Mouse (Mus musculus) layer of hippocampus, adult 9-11 months (tissue): ENCODE measurements around the gene Mknk2.

Experiments used
- DNase-seq: peaks from one replicate; pipeline ENCODE4 v3.0.0; 2022

Mknk2 gene

DNA sequence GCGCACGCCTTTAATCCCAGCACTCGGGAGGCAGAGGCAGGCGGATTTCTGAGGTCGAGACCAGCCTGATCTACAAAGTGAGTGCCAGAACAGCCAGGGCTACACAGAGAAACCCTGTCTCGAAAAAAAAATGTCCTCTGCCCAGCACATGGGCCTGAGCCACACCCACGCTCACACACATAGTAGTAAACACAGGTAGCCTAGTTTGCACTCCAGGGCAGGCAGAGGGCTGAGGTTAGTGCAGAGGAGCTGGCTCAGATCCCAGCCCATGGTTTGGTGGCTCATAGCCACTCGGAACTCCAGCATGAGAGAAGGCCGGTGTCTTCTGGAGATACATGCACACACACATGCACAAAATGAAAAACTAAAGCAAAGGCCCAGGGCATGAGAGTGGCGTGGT, 31.0 kb downstream of the Mknk2 start:
- no peak for DNase-seq

DNA sequence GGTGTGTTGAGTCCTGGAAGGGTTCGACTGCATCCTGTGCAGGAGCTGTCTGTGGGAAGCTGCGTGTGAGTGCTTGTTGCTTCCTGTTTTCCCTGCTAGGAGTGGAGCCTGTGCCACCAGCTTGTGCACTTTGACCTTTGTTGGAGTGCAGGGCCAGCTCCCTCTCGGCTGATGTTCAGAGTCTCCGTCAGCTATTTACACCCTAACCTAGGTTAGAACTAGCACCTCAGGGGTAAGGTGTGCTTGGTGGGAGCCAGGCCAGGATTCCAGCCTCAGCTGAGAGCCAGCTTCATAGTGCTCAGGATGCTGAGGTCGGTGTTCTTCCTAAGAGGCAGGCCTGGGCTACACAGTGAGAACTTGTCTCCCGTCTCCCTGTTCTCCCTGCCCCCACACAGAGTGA, 42.6 kb downstream of the Mknk2 start:
- DNase-seq: no peak

DNA sequence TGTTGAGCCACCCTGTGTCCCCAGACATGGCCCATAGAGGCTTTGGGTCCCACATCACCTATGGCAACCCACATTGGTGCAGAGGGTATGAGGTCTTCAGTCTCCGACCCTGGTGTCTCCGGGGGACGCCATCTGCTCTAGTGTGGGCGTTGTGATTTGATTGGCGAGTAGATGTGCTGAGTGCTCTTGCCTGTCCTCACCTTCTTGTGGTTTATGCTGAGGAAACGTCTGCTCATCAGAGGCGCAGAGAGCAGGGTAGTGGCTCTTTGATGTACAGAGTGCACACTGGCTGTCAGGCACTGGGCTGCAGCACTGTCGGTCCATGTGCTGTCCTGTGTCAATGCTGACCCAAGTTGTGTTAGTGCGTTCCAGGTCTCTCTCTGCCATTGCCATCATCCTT, 49.0 kb downstream of the Mknk2 start:
- no peak for DNase-seq

DNA sequence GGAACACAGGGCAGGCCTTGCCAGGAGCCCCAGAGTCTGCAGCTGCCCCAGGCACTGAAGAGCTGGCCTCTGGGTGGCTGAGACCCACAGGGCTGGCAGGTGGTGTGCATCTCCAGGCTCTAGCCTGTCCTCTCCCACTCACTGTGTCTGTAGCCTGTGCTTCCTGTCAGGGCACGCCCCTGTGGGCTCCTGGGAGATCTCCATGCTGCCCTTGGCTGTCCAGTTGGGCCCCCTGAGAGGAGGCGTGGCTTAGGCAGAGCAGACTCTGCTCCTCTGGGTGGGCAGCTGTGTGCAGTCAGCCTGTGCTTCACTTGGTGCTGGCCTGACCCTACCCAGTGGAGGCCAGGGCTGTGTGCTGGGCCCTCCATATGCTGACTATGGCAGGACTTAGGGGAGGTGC, 50.2 kb downstream of the Mknk2 start:
- no peak for DNase-seq

DNA sequence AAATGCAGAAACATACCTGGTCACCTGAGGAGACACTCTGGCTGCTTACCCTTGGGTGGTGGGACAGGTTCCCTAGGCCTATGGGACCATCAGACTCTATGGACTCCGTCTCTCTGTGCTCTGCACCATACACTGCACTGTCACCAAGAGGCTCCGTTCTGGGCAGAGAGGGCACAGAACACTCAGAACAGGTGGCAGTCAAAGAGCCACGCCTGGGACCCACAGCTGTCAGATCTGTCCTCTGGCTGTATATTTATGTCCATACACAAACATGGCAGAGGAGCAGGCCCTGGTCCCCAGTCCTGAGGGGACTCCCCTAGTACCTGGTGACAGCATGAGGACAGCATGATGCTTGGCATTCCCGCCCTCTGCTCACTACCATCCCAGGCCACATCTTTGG, 52.1 kb downstream of the Mknk2 start:
- DNase-seq: no peak

DNA sequence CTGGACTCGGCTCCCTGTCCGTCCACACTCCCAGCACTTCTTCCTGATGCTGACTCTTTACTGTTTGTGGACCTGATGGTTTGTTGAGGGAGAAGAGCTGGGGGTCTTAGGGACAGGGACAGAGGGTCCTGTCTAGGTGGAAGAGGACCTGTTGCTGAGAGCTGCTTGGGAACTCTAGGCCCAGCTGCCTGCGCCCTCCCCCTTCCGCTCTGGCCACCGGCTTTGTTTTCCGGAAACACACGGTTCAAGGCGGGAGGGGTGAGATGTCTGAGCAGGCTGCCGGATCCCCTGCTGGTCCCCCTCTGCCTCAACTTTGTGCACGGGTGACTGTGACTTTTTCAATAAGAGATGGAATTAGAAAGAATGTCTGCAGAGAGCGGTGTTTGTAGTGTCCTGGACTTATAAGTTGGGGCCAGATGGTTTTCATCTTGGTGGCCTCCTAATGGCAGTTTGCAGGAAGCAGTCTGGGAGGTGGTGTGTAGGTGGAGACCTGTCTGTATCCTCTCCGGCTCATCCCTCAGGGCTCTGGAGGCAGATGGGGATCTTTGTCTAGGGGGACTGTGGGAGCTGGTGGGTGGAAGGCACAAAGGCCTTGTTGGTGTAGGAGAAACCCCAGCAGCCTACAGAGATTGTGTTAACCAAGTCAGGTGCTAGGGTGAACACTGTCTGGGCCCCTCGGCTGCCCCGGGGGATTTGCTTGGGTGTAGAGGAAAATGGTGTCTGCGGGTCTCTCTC, 54.3 kb downstream of the Mknk2 start:
- peak; percentile 58 for DNase-seq

DNA sequence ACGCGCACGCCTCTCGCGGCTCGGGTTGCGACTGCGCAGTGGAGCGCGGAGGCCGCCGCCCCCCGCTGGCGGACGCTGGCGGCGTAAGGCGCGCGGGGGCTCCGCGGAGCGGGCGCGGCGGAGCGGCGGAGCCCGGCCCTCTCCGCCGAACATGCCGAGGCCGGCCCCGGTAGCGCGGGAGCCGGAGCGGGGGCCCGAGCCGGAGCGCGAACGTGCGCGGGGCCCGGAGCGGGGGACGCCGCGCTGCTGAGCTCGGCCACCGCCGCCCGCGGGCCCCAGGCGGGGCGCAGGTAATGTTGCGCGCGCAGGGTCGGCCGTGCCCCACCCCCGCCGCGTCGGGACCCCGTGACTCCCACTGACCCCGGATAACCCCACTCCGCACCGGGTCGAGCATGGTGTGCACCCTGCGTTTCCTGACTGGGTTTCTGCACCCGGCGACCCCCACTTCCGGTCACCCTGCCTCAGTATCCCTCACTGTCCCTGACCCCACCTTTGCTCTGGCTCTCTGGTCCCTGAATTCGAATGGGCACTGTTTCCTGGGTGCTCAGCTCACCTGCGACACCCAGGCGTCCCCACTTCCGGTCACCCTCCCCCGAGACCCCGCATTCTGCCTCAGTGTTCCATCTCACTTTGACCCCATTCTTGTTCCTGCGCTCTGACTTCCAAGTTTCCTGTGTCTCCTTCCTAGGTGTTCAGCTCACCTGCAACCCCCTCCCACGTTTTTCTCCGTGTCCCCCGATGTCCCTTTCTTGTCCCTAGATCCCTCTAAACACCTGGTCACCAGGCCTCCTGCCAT, 55.1 kb downstream of the Mknk2 start, which contains the start of gene Csnk1g2:
Gene Csnk1g2, plus strand, starts transcription at position 178 of the 796 bp plus-strand sequence.
- peak; percentile 65 for DNase-seq

DNA sequence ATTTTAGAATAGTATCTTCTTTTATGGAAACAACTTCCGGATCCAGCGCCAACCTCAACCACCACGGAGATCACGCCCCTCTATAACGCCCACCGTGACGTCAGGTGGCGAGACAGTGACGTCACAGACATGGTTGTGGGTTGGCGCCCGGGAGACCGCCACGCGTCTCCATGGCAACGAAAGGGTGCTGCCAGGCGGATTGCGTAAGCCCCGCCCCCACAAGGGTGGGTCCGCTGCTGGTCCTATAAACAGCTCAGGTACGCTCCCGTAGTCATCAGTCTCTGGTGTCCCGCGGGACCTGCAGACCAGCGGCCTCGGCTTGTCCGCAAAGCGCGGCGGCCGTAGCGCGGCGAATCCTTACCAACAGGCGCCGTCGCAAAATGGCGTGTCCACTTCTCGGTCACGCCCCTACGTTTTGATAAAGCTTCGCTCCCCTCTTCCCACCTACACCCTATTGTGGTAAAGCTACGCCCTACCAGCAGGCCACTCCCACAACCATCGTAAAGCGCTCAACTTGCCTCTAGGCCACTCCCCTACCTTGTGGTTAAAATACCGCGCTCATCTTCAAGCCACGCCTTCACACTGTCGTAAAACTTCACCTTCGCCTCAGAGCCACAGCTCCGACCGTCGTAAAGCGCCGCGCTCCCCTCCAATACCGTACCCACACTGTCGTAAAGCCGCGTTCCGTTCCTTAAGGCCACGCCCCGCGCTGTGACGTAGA, 55.8 kb downstream of the Mknk2 start:
- DNase-seq: peak; percentile 100

DNA sequence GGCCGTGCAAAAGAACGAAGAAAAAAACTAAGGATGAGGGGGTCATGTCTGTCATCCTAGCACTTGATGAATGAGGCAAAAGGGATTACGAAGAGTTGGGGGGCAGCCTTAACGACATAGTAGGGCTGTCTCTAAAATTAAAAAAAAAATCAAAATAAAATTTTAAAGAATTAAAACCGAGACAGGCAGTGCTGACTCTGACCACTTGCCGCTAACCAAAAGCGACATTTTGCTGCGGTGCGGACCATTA, 56.3 kb downstream of the Mknk2 start:
- DNase-seq: no peak

DNA sequence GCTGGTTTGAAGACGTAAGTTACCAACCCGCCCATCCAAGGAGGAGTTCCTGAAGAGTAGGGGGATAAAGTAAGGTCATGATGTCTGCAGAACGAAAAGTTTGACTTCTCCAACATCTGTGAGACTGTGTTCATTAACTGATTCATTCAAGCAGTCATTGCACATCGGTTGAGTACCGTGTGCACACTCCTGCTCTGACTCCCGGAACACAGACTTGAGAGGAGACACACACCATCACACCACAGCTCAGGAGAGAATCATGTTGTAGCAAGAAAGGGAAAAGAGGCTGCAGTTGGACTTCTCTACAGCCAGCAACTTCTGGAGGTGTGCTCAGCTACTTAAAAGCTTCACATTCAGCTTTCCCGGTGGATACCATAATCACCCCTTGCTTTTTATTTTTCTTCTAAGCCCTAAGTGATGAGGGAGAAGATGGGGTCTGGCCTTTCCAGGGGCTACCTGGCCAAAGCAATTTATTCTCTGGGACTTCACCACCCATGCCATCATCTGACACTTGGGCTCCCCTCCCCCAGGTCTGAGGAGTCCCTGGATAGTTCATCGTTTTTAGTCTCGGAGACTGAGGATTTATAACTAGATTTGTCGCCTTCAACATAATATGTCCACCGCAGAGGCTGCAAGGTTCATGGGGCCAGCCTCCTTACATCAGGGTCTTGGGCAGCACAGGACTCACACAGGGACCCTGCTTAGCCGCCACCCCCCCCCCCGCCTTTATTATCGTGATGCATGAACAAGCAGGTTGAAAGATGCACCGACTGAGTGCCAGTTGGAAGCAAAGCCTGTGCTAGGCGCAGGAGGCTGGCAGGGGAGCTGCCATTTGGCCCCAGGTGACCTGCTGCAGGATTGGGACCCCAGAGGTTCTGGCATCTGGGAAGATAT, 56.9 kb downstream of the Mknk2 start:
- DNase-seq: peak; percentile 47

DNA sequence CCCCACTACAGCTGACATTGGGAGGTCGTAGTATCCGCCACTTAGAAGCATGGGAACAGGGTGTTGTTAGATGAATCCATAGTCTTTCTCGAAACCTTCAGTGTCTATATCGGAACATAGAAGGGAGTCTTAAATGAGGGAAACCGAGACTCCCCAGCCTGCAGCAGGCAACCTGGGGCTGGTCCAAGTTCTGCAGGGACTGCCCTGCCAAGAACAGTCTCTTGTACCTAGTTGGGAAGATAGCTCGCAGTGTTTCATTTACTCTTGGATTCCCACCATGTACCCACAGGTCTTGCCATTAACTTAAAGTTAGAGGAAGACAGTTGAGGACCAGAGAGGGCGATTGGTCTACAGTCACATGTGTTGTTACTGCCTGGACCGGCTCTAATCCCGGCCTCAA, 57.5 kb downstream of the Mknk2 start:
- DNase-seq: no peak

DNA sequence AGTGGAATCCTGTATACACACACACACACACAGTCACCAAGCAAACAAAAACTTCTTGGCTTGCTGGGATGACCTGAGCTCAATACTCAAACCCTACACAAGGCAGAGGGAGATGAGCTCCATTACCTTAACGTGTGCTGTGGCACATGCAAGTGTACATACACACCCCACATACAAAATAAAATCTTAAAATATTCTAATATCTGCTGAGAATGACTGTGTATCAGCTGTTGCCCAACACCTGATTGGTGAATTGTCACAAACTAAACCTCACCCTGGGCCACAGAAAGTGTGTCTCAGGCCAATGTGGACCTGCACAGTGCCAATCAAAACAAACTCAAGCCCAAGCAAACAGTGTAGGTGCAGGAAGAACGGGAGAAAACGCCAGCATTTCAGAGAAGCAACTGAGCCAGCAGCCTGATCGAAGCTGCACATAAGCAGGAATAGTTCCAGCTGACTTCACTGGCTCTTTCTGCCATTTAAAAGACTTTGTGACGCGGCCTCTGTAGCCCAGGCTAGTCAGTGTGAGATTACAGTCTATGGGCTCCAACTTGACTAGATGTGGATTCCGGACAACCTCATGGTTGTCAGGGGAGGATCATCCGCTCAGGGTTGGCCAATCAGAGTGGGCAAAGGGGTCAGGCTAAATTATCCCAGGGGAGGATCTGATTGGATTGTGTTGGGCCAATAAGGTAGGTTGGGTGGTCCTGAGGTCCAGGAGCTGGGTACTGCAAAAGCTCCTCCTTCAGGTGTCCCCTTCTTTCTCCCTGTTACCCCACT, 58.3 kb downstream of the Mknk2 start:
- no peak for DNase-seq

DNA sequence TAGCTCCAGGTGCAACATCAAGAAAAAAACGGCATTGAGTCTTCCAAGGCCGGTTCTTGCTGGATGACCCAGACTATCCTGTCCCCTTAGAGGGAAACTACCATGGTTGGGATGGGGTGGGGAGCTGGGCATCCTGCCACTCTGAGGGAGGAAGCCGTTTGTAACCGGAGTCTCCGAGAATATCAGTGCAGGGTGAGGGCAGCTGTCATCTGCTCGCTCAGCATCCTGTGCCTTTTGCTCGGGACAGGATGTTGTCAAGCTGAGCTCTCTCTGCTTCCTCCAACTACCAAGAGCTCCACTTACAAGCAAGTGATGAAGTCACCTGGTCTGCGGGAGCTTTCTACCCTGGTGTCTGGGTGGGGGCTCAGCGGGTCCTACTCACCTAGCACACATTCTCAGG, 59.7 kb downstream of the Mknk2 start:
- DNase-seq: no peak
